Mouse (Mus musculus) left cerebral cortex, postnatal 14 days (tissue): ENCODE measurements around the gene Dscaml1. TPM values are rescaled to one million over a fixed set of nuclear protein-coding genes. Genes with fewer than 3 reads are reported as not detected.

ENCODE experiments used
- DNase-seq, 2 experiments: peaks; one replicate each; pipeline ENCODE4 v3.0.0; 2021 to 2022; ENCODE audit warnings: low spot score in 2 of 2, mixed read lengths in 1 of 2
- intact Hi-C: fragments of 180-260 bp; cut with DNase I; formaldehyde crosslinking; loops from one replicate; pipeline ENCODE4 v1.15.1; 2025
- long read RNA-seq, 2 experiments: library from polyadenylated mRNA; stranded (forward); transcript quantifications; one replicate each; pipeline ENCODE4 v2.0.0; 2021
- total RNA-seq, 2 experiments: library from RNA; stranded (reverse); gene quantifications; 2 replicates each; pipeline ENCODE4 v1.2.3; 2021

Gene Dscaml1
- total RNA-seq = 10 to 100 TPM; 41.4 to 44.3 TPM
- long read RNA-seq, experiment 1, partial matches to known transcripts = 12 of 13 reads
- long read RNA-seq, experiment 1, other reads (novel, unspliced or antisense) = 1 of 13 reads
- long read RNA-seq, experiment 2, partial matches to known transcripts = 10 of 15 reads
- long read RNA-seq, experiment 2, other reads (novel, unspliced or antisense) = 4 of 15 reads

DNA sequence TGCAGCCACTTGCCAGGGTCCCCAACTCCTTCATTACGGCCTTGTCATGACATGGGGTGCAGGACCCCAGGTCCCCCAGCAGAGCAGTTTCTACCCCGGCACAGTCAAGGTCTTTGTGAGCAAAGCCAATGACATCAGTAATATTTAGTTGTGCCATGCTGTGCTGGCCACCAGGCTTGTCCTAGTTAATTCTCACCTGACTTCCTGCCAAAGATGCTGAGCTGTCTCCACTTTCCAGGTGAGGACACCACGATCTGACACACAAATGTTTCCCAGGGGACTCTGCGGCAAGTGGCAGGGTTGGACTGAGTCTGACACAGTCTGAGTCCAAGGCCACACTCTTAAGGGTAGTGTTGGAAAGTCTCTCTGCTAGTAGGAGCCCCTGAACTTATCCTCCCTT lies at the start of gene Dscaml1:
Gene Dscaml1 (plus strand): TSS at position 173 of the 400 bp plus-strand sequence.
- no peak for DNase-seq
- intact Hi-C loops = no loop called here

DNA sequence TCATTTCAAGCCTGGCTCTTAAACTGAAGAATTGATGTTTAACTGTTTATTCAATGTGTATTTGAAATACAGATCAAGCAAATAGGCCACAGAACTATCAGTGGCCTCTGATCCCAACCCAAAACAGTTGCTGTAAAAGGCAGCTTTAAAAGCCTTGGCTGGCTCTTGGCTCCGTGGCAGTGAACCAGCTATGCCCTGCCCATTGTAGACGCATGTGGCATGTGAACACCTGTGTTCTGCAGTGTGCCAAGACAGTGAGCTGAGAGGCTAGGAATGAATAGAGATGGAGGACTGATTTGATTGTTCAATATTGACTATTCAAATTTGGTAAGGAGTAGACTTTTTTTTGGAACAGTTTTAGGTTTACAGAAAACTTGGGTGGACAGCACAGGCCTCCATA lies 49.5 kb upstream of the Dscaml1 start:
- intact Hi-C loops = no loop called here
- DNase-seq = no peak

GRCm38 (mm10) chr9:45380411-45381251 lies 45.8 kb upstream of the Dscaml1 start:
- peak in 1 of 2 experiments; percentile 22 for DNase-seq
- intact Hi-C loops = no loop called here

GRCm38 (mm10) chr9:45382336-45382735 lies 44.1 kb upstream of the Dscaml1 start:
- peak; percentile 17 to 54 for DNase-seq
- intact Hi-C loops = no loop called here

GRCm38 (mm10) chr9:45382834-45383233 lies 43.6 kb upstream of the Dscaml1 start:
- DNase-seq = no peak
- intact Hi-C loops = no loop called here

DNA sequence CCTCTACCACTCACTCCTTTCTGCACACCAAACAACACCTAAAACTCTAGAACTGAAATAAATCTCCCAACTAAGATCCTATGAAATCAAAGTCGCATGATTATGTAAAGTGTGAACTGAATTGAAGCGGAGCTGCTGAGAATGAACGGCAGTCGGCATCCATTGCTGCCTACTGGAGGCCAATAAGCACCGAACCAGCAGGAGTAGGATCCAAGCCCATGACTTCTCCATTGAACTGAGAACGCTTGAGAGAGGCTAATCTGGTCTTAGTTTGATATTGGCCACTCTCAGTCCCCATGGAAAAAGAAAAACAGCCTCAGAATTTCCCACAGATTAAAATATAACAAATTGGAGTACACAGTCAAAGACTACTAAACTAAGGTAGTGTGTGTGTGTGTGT lies 42.5 kb upstream of the Dscaml1 start:
- intact Hi-C loops = no loop called here
- DNase-seq = no peak

DNA sequence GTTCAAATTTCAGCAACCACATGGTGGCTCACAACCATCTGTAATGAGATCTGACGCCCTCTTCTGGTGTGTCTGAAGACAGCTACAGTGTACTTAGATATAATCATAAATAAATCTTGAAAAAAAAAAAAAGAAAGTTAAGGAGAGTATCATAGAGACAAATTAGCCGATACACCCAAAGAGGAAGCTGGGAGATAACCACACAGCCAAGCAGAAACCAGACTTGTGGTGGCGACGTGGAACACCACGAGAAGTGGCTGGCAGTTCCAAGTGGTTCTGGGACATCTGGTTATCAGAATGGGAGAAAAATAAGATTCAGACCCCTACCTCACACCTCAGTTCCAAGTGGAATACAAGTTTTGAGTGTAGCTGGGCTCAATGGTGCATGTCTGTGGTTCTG lies 39.7 kb upstream of the Dscaml1 start:
- no peak for DNase-seq
- intact Hi-C loops = loop anchor here (5.0 kb wide), 1 partner anchor 164 kb away; no protein-coding TSS in a partner anchor

DNA sequence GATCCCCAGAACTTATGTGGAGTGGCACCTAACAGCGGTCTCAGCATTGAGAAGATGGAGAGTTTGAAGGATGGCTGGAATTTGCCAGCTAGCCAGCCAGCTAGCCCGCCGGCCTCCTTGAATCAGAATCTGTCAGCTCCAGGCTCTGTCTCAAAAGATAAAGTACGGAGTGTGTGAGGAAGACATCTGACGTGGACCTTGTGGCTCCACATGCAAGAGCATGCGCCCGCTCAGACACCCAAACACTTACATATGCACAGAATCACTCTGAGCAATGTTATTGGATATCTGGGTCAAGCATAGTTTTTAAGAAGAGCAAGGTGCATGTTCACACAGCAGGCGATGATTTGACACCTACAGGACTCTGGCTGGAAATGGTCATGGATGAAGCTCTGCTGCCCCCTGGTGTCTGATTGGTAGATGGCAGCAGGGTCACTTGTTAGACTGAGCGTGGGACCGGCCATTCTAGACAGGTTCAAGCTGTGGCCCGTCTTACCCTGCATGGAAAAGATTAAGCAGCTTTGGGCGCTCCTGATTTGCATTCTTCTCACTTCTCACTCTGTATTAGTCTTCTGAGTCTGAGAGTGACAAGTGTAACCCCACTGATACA lies 37.9 kb upstream of the Dscaml1 start:
- DNase-seq = peak; percentile 89 to 91
- intact Hi-C loops = loop anchor here (1.0 to 5.0 kb wide), 3 partner anchors 43 to 166 kb away; no protein-coding TSS in a partner anchor

- DNase-seq = no peak
- intact Hi-C loops = loop anchor here (5.0 kb wide), 1 partner anchor 167 kb away; no protein-coding TSS in a partner anchor
Observed at GRCm38 (mm10) chr9:45389596-45389995, 36.8 kb upstream of the Dscaml1 start.

DNA sequence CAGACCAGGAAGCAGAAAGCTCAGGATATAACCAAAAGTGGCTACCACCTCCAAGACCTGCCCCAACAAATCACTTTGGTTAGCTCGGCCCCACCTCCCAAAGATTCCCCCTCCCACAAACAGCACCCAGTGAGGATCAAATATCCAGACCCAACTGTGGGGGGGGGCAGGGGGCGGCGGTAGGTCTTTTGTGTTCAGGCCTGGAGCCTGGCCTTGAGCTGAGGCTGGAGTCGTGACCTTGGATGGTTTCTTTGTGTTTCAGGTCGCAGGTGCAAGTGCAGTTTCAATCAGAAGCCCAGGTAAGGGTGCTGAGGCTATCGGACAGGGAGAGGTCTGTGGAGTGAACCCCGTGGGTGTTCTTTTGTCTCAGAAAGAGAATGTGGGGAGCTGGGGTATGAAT lies 35.1 kb upstream of the Dscaml1 start:
- intact Hi-C loops = no loop called here
- DNase-seq = no peak

- no peak for DNase-seq
- intact Hi-C loops = no loop called here
Observed at GRCm38 (mm10) chr9:45395218-45395617, 31.2 kb upstream of the Dscaml1 start.

- no peak for DNase-seq
- intact Hi-C loops = no loop called here
Observed at GRCm38 (mm10) chr9:45395796-45396195, 30.6 kb upstream of the Dscaml1 start.

- intact Hi-C loops = no loop called here
Observed at GRCm38 (mm10) chr9:45398336-45398735, 28.1 kb upstream of the Dscaml1 start.

GRCm38 (mm10) chr9:45399434-45399833 lies 27.0 kb upstream of the Dscaml1 start, which contains the start of gene Fxyd2:
Gene Fxyd2 (plus strand): TSS chr9:45399669.
- no peak for DNase-seq
- intact Hi-C loops = no loop called here

More at GRCm38 (mm10) chr9:45398336-45398735, 28.1 kb upstream of the Dscaml1 start:
- no peak for DNase-seq

- intact Hi-C loops = no loop called here
- DNase-seq = no peak
Observed at GRCm38 (mm10) chr9:45401851-45402250, 24.6 kb upstream of the Dscaml1 start.

DNA sequence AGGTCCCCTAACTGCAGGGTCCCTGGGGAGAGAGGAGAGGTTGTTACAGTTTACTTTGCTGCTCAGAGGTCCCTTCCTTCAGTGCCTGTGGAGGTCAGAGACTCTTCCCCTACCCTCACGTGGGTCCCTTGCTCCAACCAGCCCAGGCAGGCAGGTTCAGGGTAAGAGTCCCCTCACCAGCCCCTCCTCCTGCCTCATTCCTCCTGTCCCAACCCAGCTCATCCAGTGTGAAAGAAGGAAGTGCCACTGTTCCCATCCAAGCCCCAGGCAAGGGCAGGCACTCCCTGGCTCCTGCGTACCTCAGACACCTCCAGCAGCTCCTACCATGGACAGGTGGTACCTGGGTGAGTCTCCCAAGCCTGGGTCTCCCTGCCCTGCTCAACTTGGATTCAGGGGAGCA lies 23.5 kb upstream of the Dscaml1 start:
- intact Hi-C loops = no loop called here
- no peak for DNase-seq

DNA sequence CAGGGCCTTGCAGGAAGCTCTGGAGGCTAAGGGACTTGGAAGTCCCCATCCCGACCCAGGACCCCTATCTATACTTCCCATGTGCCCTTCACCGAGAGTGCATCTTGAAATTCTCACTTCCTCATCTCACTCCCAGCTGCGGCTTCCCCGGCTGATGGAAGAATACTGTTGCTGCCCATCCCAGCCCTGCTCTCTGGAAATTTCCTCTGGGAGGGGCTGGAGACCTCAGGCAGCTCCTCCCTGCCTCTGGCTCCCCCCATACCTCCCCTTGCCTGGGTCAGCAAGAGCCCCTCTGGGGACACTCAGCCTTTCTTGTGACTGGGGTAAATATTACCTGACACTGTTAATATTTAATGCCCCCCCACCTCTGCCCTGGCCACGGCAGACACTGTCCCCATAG lies 20.7 kb upstream of the Dscaml1 start:
- DNase-seq = no peak
- intact Hi-C loops = loop anchor here (5.0 kb wide), 2 partner anchors 103 to 183 kb away; no protein-coding TSS in a partner anchor

DNA sequence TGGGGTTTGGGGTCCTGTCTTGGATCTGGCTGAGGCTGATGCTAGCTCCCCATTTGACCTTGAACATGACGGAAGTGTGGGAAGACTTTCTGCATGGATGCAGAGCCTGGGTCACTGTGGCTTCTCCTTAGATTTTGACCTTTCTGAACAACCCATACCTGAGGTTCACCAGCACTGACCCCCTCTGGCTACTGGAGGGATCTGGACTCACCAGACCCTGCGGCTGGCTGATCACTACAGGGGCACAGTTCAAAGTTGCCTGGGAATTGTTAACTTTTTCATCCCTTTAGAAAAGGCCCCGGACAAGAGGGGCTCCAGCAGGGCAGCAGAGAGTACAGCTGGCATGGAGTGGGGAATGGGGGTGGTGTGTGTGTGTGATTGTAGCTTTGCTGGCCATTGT lies 19.6 kb upstream of the Dscaml1 start:
- DNase-seq = no peak
- intact Hi-C loops = loop anchor here (5.0 kb wide), 2 partner anchors 105 to 185 kb away; no protein-coding TSS in a partner anchor

GRCm38 (mm10) chr9:45407706-45408675 lies 18.4 kb upstream of the Dscaml1 start:
- peak; percentile 80 to 84 for DNase-seq
- intact Hi-C loops = loop anchor here (5.0 kb wide), 2 partner anchors 106 to 186 kb away; no protein-coding TSS in a partner anchor
